Mouse (Mus musculus) heart, adult 2 months (tissue): Measurements from ENCODE around the gene Slc12a9. TPM values are rescaled to one million over a fixed set of nuclear protein-coding genes. Genes with fewer than 3 reads are reported as not detected.

ENCODE experiments used
- DNase-seq, 2 experiments: peaks; one replicate each; pipeline ENCODE4 v3.0.0; 2021
- H3K27ac ChIP-seq: fragments of 200-600 bp; 2 replicates; pipeline ENCODE4 v1.8.1; 2022
- H3K27me3 ChIP-seq: fragments of 200-500 bp; 2 replicates; pipeline ENCODE4 v1.6.1; 2012; ENCODE audit warnings: mild to moderate bottlenecking, low read length, inconsistent platforms, mixed read lengths; ENCODE audit not compliant: control insufficient read depth, insufficient read depth
- H3K36me3 ChIP-seq: fragments of 200-500 bp; 2 replicates; pipeline ENCODE4 v1.6.1; 2012; ENCODE audit warnings: low read length, inconsistent platforms; ENCODE audit not compliant: control insufficient read depth, insufficient read depth
- H3K4me1 ChIP-seq: fragments of 200-500 bp; 2 replicates; pipeline ENCODE4 v1.6.1; 2011; ENCODE audit warnings: low read length; ENCODE audit not compliant: control insufficient read depth, insufficient read depth
- H3K4me3 ChIP-seq: fragments of 200-600 bp; 2 replicates; pipeline ENCODE4 v1.8.1; 2022
- H3K79me2 ChIP-seq: fragments of 200-500 bp; replicated peaks from 2 replicates; pipeline ENCODE4 v1.6.1; 2012; ENCODE audit warnings: mild to moderate bottlenecking, inconsistent platforms, low read length, moderate library complexity, mixed read lengths; ENCODE audit not compliant: control insufficient read depth, insufficient read depth
- H3K9ac ChIP-seq: fragments of 200-500 bp; 2 replicates; pipeline ENCODE4 v1.6.1; 2012; ENCODE audit warnings: low read depth, mild to moderate bottlenecking, control low read depth, inconsistent platforms, low read length, mixed read lengths
- CTCF ChIP-seq: fragments of 200-600 bp; IDR thresholded peaks from 2 replicates; pipeline ENCODE4 v1.8.1; 2022; ENCODE audit warnings: antibody characterized with exemption, mild to moderate bottlenecking, moderate library complexity
- EP300 ChIP-seq: fragments of 200-500 bp; IDR thresholded peaks from 2 replicates; pipeline ENCODE4 v1.6.1; 2011; ENCODE audit warnings: low read depth, low read length, control low read depth; ENCODE audit not compliant: insufficient read depth
- POLR2A ChIP-seq: fragments of 200-500 bp; IDR thresholded peaks from 2 replicates; pipeline ENCODE4 v1.6.1; 2011; ENCODE audit warnings: mild to moderate bottlenecking, low read depth, low read length, control low read depth; ENCODE audit not compliant: insufficient read depth
- WGBS: fragments of 180-500 bp; shearing (Covaris S2); methylation state at CpG from one replicate; pipeline ENCODE4 v1.1.7; 2018; 5-methylcytosine and 5-hydroxymethylcytosine counted together
- intact Hi-C: fragments of 180-260 bp; cut with DNase I; formaldehyde crosslinking; loops from one replicate; pipeline ENCODE4 v1.15.1; 2025
- polyA plus RNA-seq: library from polyadenylated mRNA; depleted of rRNA; stranded (reverse); fragments of >200 nt; gene quantifications from 2 replicates; pipeline ENCODE4 v1.2.3, GENCODE M21; 2012
- total RNA-seq, 2 experiments: library from RNA; stranded (reverse); gene quantifications; 2 replicates each; pipeline ENCODE4 v1.2.3; 2021

Gene Slc12a9
- total and polyA plus RNA-seq, 3 experiments: 1.7 to 8.9 (median 2.2) TPM

- TF ChIP-seq POLR2A: peak; percentile 40; the same call in 1 of the 2 replicates
- TF ChIP-seq CTCF: no peak
- TF ChIP-seq EP300: peak; percentile 77; the same call in 1 of the 2 replicates
- Histone ChIP-seq H3K4me1 (peaks cover 14% of the 10 kb centered on the region), H3K79me2 (no peaks in the 10 kb centered on the region), H3K27me3 (no peaks in the 10 kb centered on the region), H3K4me3 (no peak overlapping the region), H3K9ac (no peak overlapping the region), H3K27ac (no peak overlapping the region; the same call in 1 of the 2 replicates), H3K36me3 (peaks cover 7% of the 10 kb centered on the region)
- intact Hi-C loops: loop anchor here (1.0 to 5.0 kb wide), 3 partner anchors 25 to 243 kb away; partner anchors contain the start of gene Ephb4
- peak; percentile 78 to 81 for DNase-seq
- WGBS: 8% methylated on average over 2 of the region's 2 CpGs
These were observed 42.2 kb upstream of the Slc12a9 start for GRCm38 (mm10) chr5:137375627-137376026.

- DNase-seq: no peak
- TF ChIP-seq POLR2A (no peak), CTCF (no peak)
- no peaks in the 10 kb centered on the region for H3K27me3 ChIP-seq
- intact Hi-C loops: loop anchor here (5.0 kb wide), 1 partner anchor 242 kb away; no protein-coding TSS in a partner anchor
- no peaks in the 10 kb centered on the region for H3K79me2 ChIP-seq
- 80% methylated on average over 4 of the region's 4 CpGs for WGBS
- H3K36me3 ChIP-seq: peaks cover 7% of the 10 kb centered on the region
- H3K9ac ChIP-seq: no peak overlapping the region
- no peak overlapping the region; the same call in 1 of the 2 replicates for H3K27ac ChIP-seq
- H3K4me1 ChIP-seq: peaks cover 14% of the 10 kb centered on the region
- no peak overlapping the region for H3K4me3 ChIP-seq
These were observed 41.2 kb upstream of the Slc12a9 start for GRCm38 (mm10) chr5:137374521-137375080.

- peaks cover 14% of the 10 kb centered on the region for H3K4me1 ChIP-seq
- no peak overlapping the region for H3K9ac ChIP-seq
- peaks cover 7% of the 10 kb centered on the region for H3K36me3 ChIP-seq
- H3K4me3 ChIP-seq: no peak overlapping the region
- H3K27ac ChIP-seq: no peak overlapping the region
- no peaks in the 10 kb centered on the region for H3K79me2 ChIP-seq
- DNase-seq: peak in 1 of 2 experiments; percentile 27
- 60% methylated on average over 12 of the region's 12 CpGs for WGBS
- H3K27me3 ChIP-seq: no peaks in the 10 kb centered on the region
- TF ChIP-seq EP300 (no peak), CTCF (no peak), POLR2A (no peak)
- intact Hi-C loops: no loop called here
These were observed 40.1 kb upstream of the Slc12a9 start for GRCm38 (mm10) chr5:137373371-137373950.

- no peaks in the 10 kb centered on the region for H3K27me3 ChIP-seq
- H3K4me1 ChIP-seq: 0 out of 2 replicates have a peak, but pooled peaks cover 1% of the 10 kb centered on the region
- intact Hi-C loops: no loop called here
- H3K4me3 ChIP-seq: no peak overlapping the region
- peaks cover 7% of the 10 kb centered on the region for H3K36me3 ChIP-seq
- DNase-seq: no peak
- no peak overlapping the region for H3K27ac ChIP-seq
- peaks cover 2% of the 10 kb centered on the region; the same call in 1 of the 2 replicates for H3K79me2 ChIP-seq
- no peak for TF ChIP-seq CTCF
- 91% methylated on average over 11 of the region's 11 CpGs for whole genome bisulfite sequencing
- no peak overlapping the region for H3K9ac ChIP-seq
These were observed 36.3 kb upstream of the Slc12a9 start for GRCm38 (mm10) chr5:137369665-137370064.

- peak overlapping the region; percentile 33; the same call in 1 of the 2 replicates for H3K9ac ChIP-seq
- DNase-seq: no peak
- H3K4me3 ChIP-seq: no peak overlapping the region
- H3K79me2 ChIP-seq: peaks cover 6% of the 10 kb centered on the region
- peaks cover 9% of the 10 kb centered on the region for H3K4me1 ChIP-seq
- no peaks in the 10 kb centered on the region for H3K27me3 ChIP-seq
- 30% methylated on average over 7 of the region's 7 CpGs for WGBS
- intact Hi-C loops: no loop called here
- no peak for TF ChIP-seq EP300
- TF ChIP-seq CTCF: peak; percentile 61
- peaks cover 30% of the 10 kb centered on the region for H3K36me3 ChIP-seq
- peak overlapping the region; percentile 17; the same call in 1 of the 2 replicates for H3K27ac ChIP-seq
These were observed 25.0 kb upstream of the Slc12a9 start for GRCm38 (mm10) chr5:137358382-137358781.

GRCm38 (mm10) chr5:137354091-137354490, 20.7 kb upstream of the Slc12a9 start:
- Histone ChIP-seq H3K9ac (peak overlapping the region; percentile 4; the same call in 1 of the 2 replicates), H3K4me3 (peak overlapping the region; percentile 27), H3K36me3 (peaks cover 22% of the 10 kb centered on the region), H3K27ac (peak overlapping the region; percentile 31), H3K27me3 (no peaks in the 10 kb centered on the region), H3K4me1 (peaks cover 11% of the 10 kb centered on the region), H3K79me2 (peaks cover 9% of the 10 kb centered on the region)
- DNase-seq: no peak
- TF ChIP-seq POLR2A: 0 out of 2 replicates have a peak, but pooled peaks have one; percentile 12
- TF ChIP-seq EP300: no peak
- TF ChIP-seq CTCF: no peak
- WGBS: 57% methylated on average over 17 of the region's 17 CpGs
- intact Hi-C loops: loop anchor here (5.0 kb wide), 1 partner anchor 428 kb away; no protein-coding TSS in a partner anchor
